ENCODE assay signal across 28 mouse cellular contexts in genomic region chr8:94744484-94744883, GRCm38 (mm10). TPM values are rescaled to one million over a fixed set of nuclear protein-coding genes. Genes with fewer than 3 reads are reported as not detected.
DNase-seq lines count a peak whose midpoint lies in the region; ATAC-seq and TF ChIP-seq lines count a peak whose summit lies in the region.
"Had no signal": no experiment of that assay in that cellular context is flagged by ENCODE, and none has a peak within 500 bp of the region (broad histone marks: within the 10 kb centered on the region; RNA-seq: fewer than 3 reads in every experiment).

No protein-coding gene starts in this region.

- no peak overlapping the region for H3K4me2 ChIP-seq in midbrain, embryonic 11.5 days
- H3K4me2 ChIP-seq in midbrain, embryonic 16.5 days (ENCODE audit: low read length), result no peak overlapping the region
- H3K4me2 ChIP-seq in CH12.LX (ENCODE audit: insufficient read depth, low read depth, poor library complexity, severe bottlenecking), result peak overlapping the region; percentile 37; the same call in 1 of the 2 replicates
- H3K4me2 ChIP-seq: embryonic facial prominence, embryonic 13.5 days; embryonic facial prominence, embryonic 15.5 days; forebrain, embryonic 12.5 days had no signal

- H3K36me3 ChIP-seq in midbrain, embryonic 11.5 days (ENCODE audit: control insufficient read depth, insufficient read depth, low read length), result no peaks in the 10 kb centered on the region
- no peaks in the 10 kb centered on the region for H3K36me3 ChIP-seq in midbrain, embryonic 16.5 days (ENCODE audit: control insufficient read depth, insufficient read depth, low read length)
- peaks cover 30 to 38% of the 10 kb centered on the region in 2 experiments for H3K36me3 ChIP-seq in CH12.LX (replicated peaks in 1 of 2; ENCODE audit: control insufficient read depth in 1 of 2, insufficient read depth in 1 of 2, low read length in 1 of 2)
- H3K36me3 ChIP-seq: embryonic facial prominence, embryonic 13.5 days; embryonic facial prominence, embryonic 15.5 days; forebrain, embryonic 10.5 days; forebrain, embryonic 12.5 days had no signal

- DNase-seq in frontal cortex, postnatal 14 days (ENCODE audit: low spot score in 2 of 2), result no peak
- peak; percentile 1 for DNase-seq in midbrain, embryonic 11.5 days (ENCODE audit: low spot score, missing footprints)
- DNase-seq in CH12.LX (ENCODE audit: extremely low read depth), result no peak
- DNase-seq in telencephalon, adult 2 months (ENCODE audit: low read depth, low spot score), result peak; percentile 38
- DNase-seq in heart, adult 18-20 months, result no peak
- DNase-seq: adrenal gland, adult 2 months; adrenal gland, postnatal 10 days; adrenal gland, postnatal 25 days; B cell, adult 2 months; cerebellum, adult 11-12 months; cerebellum, adult 2 months; cerebellum, adult 9-10 months; cerebellum, postnatal 10 days; cerebellum, postnatal 25 days; embryo, embryonic 11 days had no signal

- peaks cover 25% of the 10 kb centered on the region for H3K79me2 ChIP-seq in CH12.LX (replicated peaks; ENCODE audit: control insufficient read depth, extremely low read depth, insufficient read depth, poor library complexity, severe bottlenecking)

- TF ChIP-seq CTCF in CH12.LX (conservative IDR thresholded peaks at IDR 0.05 in 1 of 2, IDR thresholded peaks at IDR 0.05 in 1 of 2; ENCODE audit: low read depth in 2 of 2, low read length in 2 of 2), result no peak

- H3K27me3 ChIP-seq in midbrain, embryonic 11.5 days (ENCODE audit: control insufficient read depth, insufficient read depth, low read length), result no peaks in the 10 kb centered on the region
- H3K27me3 ChIP-seq in midbrain, embryonic 16.5 days (ENCODE audit: control insufficient read depth, insufficient read depth, low read depth, low read length), result no peaks in the 10 kb centered on the region
- no peaks in the 10 kb centered on the region for H3K27me3 ChIP-seq in CH12.LX (replicated peaks)
- H3K27me3 ChIP-seq: embryonic facial prominence, embryonic 13.5 days; embryonic facial prominence, embryonic 15.5 days; forebrain, embryonic 12.5 days had no signal

- TF ChIP-seq EP300 in CH12.LX (IDR thresholded peaks at IDR 0.05; ENCODE audit: low read length), result no peak

- dilution Hi-C loops in CH12.LX (cut with MboI; ENCODE audit: extremely low pct_ligation_motif_present, extremely low pct_unique_long_range_greater_than_20kb, low sequenced_read_pairs), result no loop called here

- H3K4me1 ChIP-seq in midbrain, embryonic 11.5 days (ENCODE audit: control insufficient read depth, insufficient read depth, low read length), result no peaks in the 10 kb centered on the region
- H3K4me1 ChIP-seq in midbrain, embryonic 16.5 days (ENCODE audit: control insufficient read depth, insufficient read depth, low read length), result no peaks in the 10 kb centered on the region
- peaks cover 24 to 62% of the 10 kb centered on the region in 2 experiments for H3K4me1 ChIP-seq in CH12.LX (ENCODE audit: control insufficient read depth in 1 of 2, insufficient read depth in 2 of 2)
- H3K4me1 ChIP-seq: embryonic facial prominence, embryonic 13.5 days; embryonic facial prominence, embryonic 15.5 days; forebrain, embryonic 10.5 days; forebrain, embryonic 12.5 days had no signal

- in situ Hi-C loops in CH12.LX (cut with MboI; ENCODE audit: low pct_ligation_motif_present, low pct_unique_long_range_greater_than_20kb, low sequenced_read_pairs), result loop anchor here (5.0 kb wide), 2 partner anchors 37 to 38 kb away; no protein-coding TSS in a partner anchor

- no peaks in the 10 kb centered on the region for H3K9me3 ChIP-seq in midbrain, embryonic 11.5 days (ENCODE audit: control insufficient read depth, low read length)
- no peaks in the 10 kb centered on the region for H3K9me3 ChIP-seq in midbrain, embryonic 16.5 days (replicated peaks; ENCODE audit: control insufficient read depth, low read length, poor library complexity, severe bottlenecking)
- H3K9me3 ChIP-seq in CH12.LX (replicated peaks; ENCODE audit: low read length), result peaks cover 3% of the 10 kb centered on the region
- H3K9me3 ChIP-seq: embryonic facial prominence, embryonic 13.5 days; embryonic facial prominence, embryonic 15.5 days; forebrain, embryonic 10.5 days; forebrain, embryonic 12.5 days had no signal

- no peak overlapping the region for H3K27ac ChIP-seq in midbrain, embryonic 11.5 days (ENCODE audit: low read depth, low read length)
- H3K27ac ChIP-seq in midbrain, embryonic 16.5 days (ENCODE audit: low read length), result no peak overlapping the region
- H3K27ac ChIP-seq in CH12.LX (ENCODE audit: insufficient read depth, low read depth), result peak overlapping the region; percentile 96
- H3K27ac ChIP-seq: embryonic facial prominence, embryonic 13.5 days; embryonic facial prominence, embryonic 15.5 days; forebrain, embryonic 10.5 days; forebrain, embryonic 12.5 days had no signal

- peak; percentile 74; the same call in 1 of the 2 replicates for ATAC-seq in frontal cortex, adult (ENCODE audit: low TSS enrichment)
- no peak for ATAC-seq in midbrain, embryonic 11.5 days (ENCODE audit: low FRiP score)
- ATAC-seq in midbrain, embryonic 16.5 days, result no peak
- ATAC-seq: CD4-positive, CD25-positive, alpha-beta regulatory T cell, adult 4 months; forebrain, embryonic 14.5 days; forebrain, embryonic 16.5 days had no signal

- WGBS in midbrain, embryonic 11.5 days, result 90% methylated on average over 5 of the region's 5 CpGs
- WGBS in midbrain, embryonic 16.5 days, result 95% methylated on average over 5 of the region's 5 CpGs

- no peak overlapping the region for H3K4me3 ChIP-seq in midbrain, embryonic 11.5 days (ENCODE audit: low read depth, low read length)
- H3K4me3 ChIP-seq in midbrain, embryonic 16.5 days (ENCODE audit: low read depth, low read length), result no peak overlapping the region
- peak overlapping the region in 1 of 3 experiments; percentile 63 for H3K4me3 ChIP-seq in CH12.LX (replicated peaks in 1 of 3; ENCODE audit: low read depth in 2 of 3, low read length in 2 of 3, poor library complexity in 1 of 3)
- H3K4me3 ChIP-seq: embryonic facial prominence, embryonic 13.5 days; embryonic facial prominence, embryonic 15.5 days; erythroblast, embryonic 14.5 days; forebrain, embryonic 10.5 days; forebrain, embryonic 12.5 days had no signal

- TF ChIP-seq RAD21 in CH12.LX (IDR thresholded peaks at IDR 0.05; ENCODE audit: low read depth, low read length), result no peak

- no peak overlapping the region for H3K9ac ChIP-seq in midbrain, embryonic 11.5 days (ENCODE audit: low read length)
- H3K9ac ChIP-seq in midbrain, embryonic 16.5 days (ENCODE audit: low read depth, low read length), result no peak overlapping the region
- peak overlapping the region; percentile 18 for H3K9ac ChIP-seq in CH12.LX (ENCODE audit: insufficient read depth, low read depth)
- H3K9ac ChIP-seq: embryonic facial prominence, embryonic 13.5 days; embryonic facial prominence, embryonic 15.5 days; forebrain, embryonic 12.5 days had no signal

- TF ChIP-seq POLR2A in CH12.LX (IDR thresholded peaks at IDR 0.05; ENCODE audit: low read depth, low read length), result no peak

TF ChIP-seq in CH12.LX, 34 proteins besides CTCF, POLR2A, EP300 and RAD21:
- TF ChIP-seq MAX (IDR thresholded peaks at IDR 0.05; ENCODE audit: low read length) (0 out of 2 replicates have a peak, but pooled peaks have one; percentile 7), SIN3A (IDR thresholded peaks at IDR 0.05; ENCODE audit: low read length) (no peak), ZKSCAN1 (IDR thresholded peaks at IDR 0.05; ENCODE audit: borderline replicate concordance, low read depth, low read length) (peak; percentile 37; the same call in 1 of the 2 replicates)

RNA-seq across cellular contexts. Expression of gene Ccl22, which starts 0.9 kb away (rescaled TPM):
- polyA plus RNA-seq in midbrain, embryonic 11.5 days (2014; fragmentation: Nextera tagmentation; extraction: Ambion mirVana), result not detected in 2 replicates
- polyA plus RNA-seq in midbrain, embryonic 16.5 days (2015; fragmentation: Nextera tagmentation; extraction: Ambion mirVana), result not detected in 2 replicates
- total RNA-seq in CH12.LX (2012; rRNA removed) (1,648 and 3,114 TPM in 2 replicates), CH12.LX (2014; rRNA removed) (1,111 and 1,396 TPM in 2 replicates)
- polyA plus RNA-seq in CH12.LX (2012; ENCODE audit: insufficient read length, low read depth), result 4,019 and 4,546 TPM in 2 replicates
- total RNA-seq in heart, adult 18-20 months (2021), result 1 to 10 TPM in 1 of 2 experiments, not detected in 1; 1.3 TPM
- total RNA-seq: adrenal gland, adult 2 months; adrenal gland, postnatal 25 days; common myeloid progenitor, adult 5-6 weeks; MEL had no signal
- polyA plus RNA-seq: CD4-positive, CD25-positive, alpha-beta regulatory T cell, adult 4 months; embryonic facial prominence, embryonic 11.5 days; embryonic facial prominence, embryonic 13.5 days; embryonic facial prominence, embryonic 15.5 days; forebrain, embryonic 10.5 days; forebrain, embryonic 12.5 days; forebrain, embryonic 14.5 days; forebrain, embryonic 16.5 days had no signal

RNA-seq across cellular contexts. Expression of gene Cx3cl1, which starts 27.3 kb away (rescaled TPM):
- 9.4 and 10.4 TPM in 2 replicates for polyA plus RNA-seq in midbrain, embryonic 11.5 days (2014; fragmentation: Nextera tagmentation; extraction: Ambion mirVana)
- 38.4 and 55.8 TPM in 2 replicates for polyA plus RNA-seq in midbrain, embryonic 16.5 days (2015; fragmentation: Nextera tagmentation; extraction: Ambion mirVana)
- total RNA-seq in CH12.LX (2012; rRNA removed) (2.5 and 3.7 TPM in 2 replicates), CH12.LX (2014; rRNA removed) (0.19 TPM in 1 of 2 replicates, not detected in the other)
- polyA plus RNA-seq in CH12.LX (2012; ENCODE audit: insufficient read length, low read depth), result 4.2 and 4.6 TPM in 2 replicates
- total RNA-seq in heart, adult 18-20 months (2021), result 1 to 10 TPM; 5.7 to 6.1 TPM
- total RNA-seq: common myeloid progenitor, adult 5-6 weeks; MEL had no signal
- polyA plus RNA-seq: CD4-positive, CD25-positive, alpha-beta regulatory T cell, adult 4 months had no signal

RNA-seq across cellular contexts. Expression of gene Pllp, which starts 48.4 kb away (rescaled TPM):
- polyA plus RNA-seq in midbrain, embryonic 11.5 days (2014; fragmentation: Nextera tagmentation; extraction: Ambion mirVana), result 0.66 TPM in 1 of 2 replicates, not detected in the other
- 1.7 and 3.4 TPM in 2 replicates for polyA plus RNA-seq in midbrain, embryonic 16.5 days (2015; fragmentation: Nextera tagmentation; extraction: Ambion mirVana)
- 25.9 and 29.5 TPM in 2 replicates for total RNA-seq in CH12.LX (2012; rRNA removed)
- total RNA-seq in CH12.LX (2014; rRNA removed), result 5.1 and 5.3 TPM in 2 replicates
- 3.7 and 6.1 TPM in 2 replicates for polyA plus RNA-seq in CH12.LX (2012; ENCODE audit: insufficient read length, low read depth)
- total RNA-seq in heart, adult 18-20 months (2021), result under 1 TPM; 0.69 to 0.87 TPM
- total RNA-seq: common myeloid progenitor, adult 5-6 weeks; MEL had no signal
- polyA plus RNA-seq: erythroblast, embryonic 14.5 days had no signal

Comparison
In these comparisons a context has a peak if more than half of its experiments do, and no peak if none do; other contexts are left out.
1. DNase-seq: peak in midbrain, embryonic 11.5 days (single experiment) and telencephalon, adult 2 months (single experiment); none in frontal cortex, postnatal 14 days (0 of 2), CH12.LX (single experiment) and heart, adult 18-20 months (0 of 2).
2. RNA of gene Ccl22, which starts 0.9 kb away (polyA plus RNA-seq): 4,019 to 4,546 TPM in CH12.LX; not detected in midbrain, embryonic 16.5 days and not detected in midbrain, embryonic 11.5 days; every median in the first group is over 1,000 times any median in the second.